Mouse (Mus musculus): ENCODE measurements around the gene Creb3l1.

DNA sequence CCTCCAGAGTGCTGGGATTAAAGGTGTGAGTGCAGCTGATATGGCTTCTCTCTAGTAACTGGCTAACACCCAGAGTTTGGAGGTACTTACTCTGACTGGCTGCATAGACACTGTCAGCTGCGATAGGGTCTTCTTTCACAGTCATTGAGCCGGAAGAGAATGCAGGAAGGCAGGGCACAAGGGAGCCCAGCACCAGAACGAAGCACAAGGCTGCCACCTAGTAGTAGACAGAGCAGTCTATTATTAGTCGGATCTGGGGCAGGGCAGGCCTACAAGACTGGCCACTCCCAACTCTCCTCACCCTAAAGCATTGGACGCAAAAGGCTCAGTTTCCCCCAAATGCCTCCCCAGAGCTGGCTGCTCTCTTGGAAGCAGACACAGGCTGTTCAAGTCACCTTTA is 38.2 kb downstream of the Creb3l1 start:
- TF ChIP-seq EP300 (IDR thresholded peaks at IDR 0.05; ENCODE audit: low read depth) (no peak), CTCF (IDR thresholded peaks at IDR 0.05; ENCODE audit: low read depth) (peak; percentile 66)

All from liver, postnatal 0 days (tissue).